Mouse (Mus musculus) hindbrain, embryonic 10.5 days (tissue): ENCODE results near the gene Mcts2. TPM values are rescaled to one million over a fixed set of nuclear protein-coding genes. Genes with fewer than 3 reads are reported as not detected.

Source experiments
- DNase-seq: peaks from one replicate; pipeline ENCODE4 v3.0.0-alpha.2; 2017; ENCODE audit warnings: low spot score
- H3K27ac ChIP-seq: fragments of 300-500 bp; sonication (generic); 2 replicates; pipeline ENCODE4 v1.5.1; 2016; ENCODE audit warnings: mild to moderate bottlenecking, moderate library complexity
- H3K27me3 ChIP-seq: fragments of 300-500 bp; sonication (generic); 2 replicates; pipeline ENCODE4 v1.6.1; 2016; ENCODE audit warnings: mild to moderate bottlenecking; ENCODE audit not compliant: poor library complexity, insufficient read depth, severe bottlenecking
- H3K36me3 ChIP-seq: fragments of 300-500 bp; sonication (generic); 2 replicates; pipeline ENCODE4 v1.6.1; 2016; ENCODE audit warnings: mild to moderate bottlenecking, moderate library complexity
- H3K4me1 ChIP-seq: fragments of 300-500 bp; sonication (generic); replicated peaks from 2 replicates; pipeline ENCODE4 v1.6.1; 2016; ENCODE audit warnings: mild to moderate bottlenecking
- H3K4me3 ChIP-seq: fragments of 300-500 bp; sonication (generic); 2 replicates; pipeline ENCODE4 v1.5.1; 2016; ENCODE audit warnings: mild to moderate bottlenecking, moderate library complexity
- H3K9me3 ChIP-seq: fragments of 300-500 bp; sonication (generic); 2 replicates; pipeline ENCODE4 v1.6.1; 2016; ENCODE audit warnings: mild to moderate bottlenecking, moderate library complexity
- WGBS: fragments of 180-500 bp; shearing (Covaris S2); methylation state at CpG from one replicate; pipeline ENCODE4 v1.1.7; 2016; 5-methylcytosine and 5-hydroxymethylcytosine counted together
- polyA plus RNA-seq: library from polyadenylated mRNA; unstranded; fragments of >200 nt; fragmentation: Nextera tagmentation; extraction: Ambion mirVana; gene quantifications from 2 replicates; pipeline ENCODE4 v1.2.1, GENCODE M21; 2016

The Mcts2 gene
- polyA plus RNA-seq, 1 experiment from 2014 or later: 48.7 TPM

- Histone ChIP-seq H3K9me3 (no peaks in the 10 kb centered on the region), H3K4me1 (peaks cover 35% of the 10 kb centered on the region), H3K36me3 (peaks cover 50% of the 10 kb centered on the region), H3K27me3 (no peaks in the 10 kb centered on the region), H3K27ac (peak overlapping the region; percentile 98), H3K4me3 (peak overlapping the region; percentile 86)
- no peak for DNase-seq
- 66% methylated on average over 9 of the region's 9 CpGs for WGBS
These were observed 15.7 kb upstream of the Mcts2 start for GRCm38 (mm10) chr2:152670983-152671641.

- no peaks in the 10 kb centered on the region for H3K27me3 ChIP-seq
- H3K36me3 ChIP-seq: peaks cover 55% of the 10 kb centered on the region
- H3K9me3 ChIP-seq: no peaks in the 10 kb centered on the region
- peak overlapping the region; percentile 86 for H3K4me3 ChIP-seq
- peaks cover 35% of the 10 kb centered on the region for H3K4me1 ChIP-seq
- peak; percentile 39 for DNase-seq
- WGBS: 52% methylated on average over 5 of the region's 5 CpGs
- peak overlapping the region; percentile 98 for H3K27ac ChIP-seq
These were observed 15.2 kb upstream of the Mcts2 start for GRCm38 (mm10) chr2:152671642-152671999.

GRCm38 (mm10) chr2:152672166-152672565 lies 14.7 kb upstream of the Mcts2 start:
- Histone ChIP-seq H3K9me3 (no peaks in the 10 kb centered on the region), H3K27ac (peak overlapping the region; percentile 98; the same call in 1 of the 2 replicates), H3K36me3 (peaks cover 61% of the 10 kb centered on the region), H3K27me3 (no peaks in the 10 kb centered on the region), H3K4me1 (peaks cover 35% of the 10 kb centered on the region), H3K4me3 (peak overlapping the region; percentile 86)
- WGBS: 84% methylated on average over 12 of the region's 12 CpGs
- DNase-seq: no peak

GRCm38 (mm10) chr2:152674148-152674547 lies 12.7 kb upstream of the Mcts2 start:
- no peaks in the 10 kb centered on the region for H3K9me3 ChIP-seq
- no peak for DNase-seq
- no peak overlapping the region for H3K4me3 ChIP-seq
- no peaks in the 10 kb centered on the region for H3K27me3 ChIP-seq
- peaks cover 81% of the 10 kb centered on the region for H3K36me3 ChIP-seq
- H3K4me1 ChIP-seq: peaks cover 32% of the 10 kb centered on the region
- WGBS: 90% methylated on average over 11 of the region's 11 CpGs
- no peak overlapping the region for H3K27ac ChIP-seq

- Histone ChIP-seq H3K4me3 (no peak overlapping the region), H3K27ac (no peak overlapping the region), H3K27me3 (no peaks in the 10 kb centered on the region), H3K9me3 (no peaks in the 10 kb centered on the region), H3K4me1 (peaks cover 27% of the 10 kb centered on the region), H3K36me3 (peaks cover 92% of the 10 kb centered on the region)
- DNase-seq: no peak
- 94% methylated on average over 13 of the region's 13 CpGs for WGBS
These were observed 11.5 kb upstream of the Mcts2 start for GRCm38 (mm10) chr2:152675252-152675791.

- Histone ChIP-seq H3K27me3 (no peaks in the 10 kb centered on the region), H3K36me3 (peaks cover 98% of the 10 kb centered on the region), H3K4me3 (no peak overlapping the region), H3K4me1 (peaks cover 4% of the 10 kb centered on the region; the same call in 1 of the 2 replicates), H3K9me3 (no peaks in the 10 kb centered on the region), H3K27ac (no peak overlapping the region)
- WGBS: 71% methylated on average over 3 of the region's 3 CpGs
- DNase-seq: no peak
These were observed 8.5 kb upstream of the Mcts2 start for GRCm38 (mm10) chr2:152678302-152678701.

GRCm38 (mm10) chr2:152678925-152679324 lies 7.9 kb upstream of the Mcts2 start:
- Histone ChIP-seq H3K4me1 (0 out of 2 replicates have a peak, but pooled peaks cover 4% of the 10 kb centered on the region), H3K9me3 (no peaks in the 10 kb centered on the region), H3K27ac (no peak overlapping the region), H3K4me3 (no peak overlapping the region), H3K36me3 (peaks cover 100% of the 10 kb centered on the region), H3K27me3 (no peaks in the 10 kb centered on the region)
- no peak for DNase-seq
- WGBS: 95% methylated on average over 5 of the region's 5 CpGs

- Histone ChIP-seq H3K27me3 (no peaks in the 10 kb centered on the region), H3K4me3 (no peak overlapping the region), H3K27ac (no peak overlapping the region), H3K4me1 (no peaks in the 10 kb centered on the region), H3K36me3 (peaks cover 100% of the 10 kb centered on the region), H3K9me3 (no peaks in the 10 kb centered on the region)
- 87% methylated on average over 8 of the region's 8 CpGs for WGBS
- DNase-seq: no peak
These were observed 7.0 kb upstream of the Mcts2 start for GRCm38 (mm10) chr2:152679701-152680355.

- no peaks in the 10 kb centered on the region for H3K27me3 ChIP-seq
- WGBS: 96% methylated on average over 5 of the region's 5 CpGs
- H3K27ac ChIP-seq: no peak overlapping the region
- no peak for DNase-seq
- H3K4me3 ChIP-seq: no peak overlapping the region
- peaks cover 100% of the 10 kb centered on the region for H3K36me3 ChIP-seq
- peaks cover 5% of the 10 kb centered on the region; the same call in 1 of the 2 replicates for H3K9me3 ChIP-seq
- peaks cover 9% of the 10 kb centered on the region; the same call in 1 of the 2 replicates for H3K4me1 ChIP-seq
These were observed 3.7 kb upstream of the Mcts2 start for GRCm38 (mm10) chr2:152683086-152683485.

- DNase-seq: no peak
- Histone ChIP-seq H3K4me3 (peak overlapping the region; percentile 56), H3K36me3 (peaks cover 98% of the 10 kb centered on the region), H3K4me1 (peaks cover 14% of the 10 kb centered on the region; the same call in 1 of the 2 replicates), H3K27ac (0 out of 2 replicates have a peak overlapping the region, but pooled peaks have one; percentile 24), H3K9me3 (peaks cover 5% of the 10 kb centered on the region; the same call in 1 of the 2 replicates), H3K27me3 (no peaks in the 10 kb centered on the region)
- WGBS: 60% methylated on average over 12 of the region's 12 CpGs
These were observed 436 bp upstream of the Mcts2 start for GRCm38 (mm10) chr2:152686399-152686798.

GRCm38 (mm10) chr2:152691564-152692217 lies 4.9 kb downstream of the Mcts2 start:
- H3K36me3 ChIP-seq: peaks cover 82% of the 10 kb centered on the region
- peak overlapping the region; percentile 71; the same call in 1 of the 2 replicates for H3K27ac ChIP-seq
- no peak overlapping the region for H3K4me3 ChIP-seq
- peaks cover 30% of the 10 kb centered on the region for H3K4me1 ChIP-seq
- H3K27me3 ChIP-seq: no peaks in the 10 kb centered on the region
- peak; percentile 47 for DNase-seq
- 80% methylated on average over 7 of the region's 7 CpGs for WGBS
- H3K9me3 ChIP-seq: peaks cover 3% of the 10 kb centered on the region; the same call in 1 of the 2 replicates

GRCm38 (mm10) chr2:152693233-152693632 lies 6.4 kb downstream of the Mcts2 start:
- WGBS: 23% methylated on average over 9 of the region's 9 CpGs
- Histone ChIP-seq H3K4me1 (peaks cover 25% of the 10 kb centered on the region), H3K27me3 (no peaks in the 10 kb centered on the region), H3K36me3 (peaks cover 81% of the 10 kb centered on the region), H3K4me3 (peak overlapping the region; percentile 37), H3K9me3 (no peaks in the 10 kb centered on the region), H3K27ac (peak overlapping the region; percentile 82)
- peak; percentile 79 for DNase-seq
